Mouse (Mus musculus) CH12.LX (cell line): ENCODE data around the gene Reep1.

Source experiments
- CTCF ChIP-seq, 2 experiments: IDR thresholded peaks in 1 of 2; conservative IDR thresholded peaks in 1 of 2; 2 replicates each; pipeline ENCODE4 v1.5.1; 2011 to 2012; ENCODE audit warnings: low read depth in 2 of 2, low read length in 2 of 2, improper control_type of control experiment in 1 of 2, inconsistent platforms in 1 of 2, mild to moderate bottlenecking in 1 of 2, moderate library complexity in 1 of 2
- HCFC1 ChIP-seq: IDR thresholded peaks from 2 replicates; pipeline ENCODE4 v1.6.1; 2012; ENCODE audit warnings: low read depth, mild to moderate bottlenecking, inconsistent platforms, low read length, improper control_type of control experiment
- POLR2A ChIP-seq: IDR thresholded peaks from 2 replicates; pipeline ENCODE4 v1.6.1; 2011; ENCODE audit warnings: low read depth, mild to moderate bottlenecking, improper control_type of control experiment, low read length
- TCF12 ChIP-seq: IDR thresholded peaks from 2 replicates; pipeline ENCODE4 v1.6.1; 2014; ENCODE audit warnings: low read depth, mild to moderate bottlenecking, inconsistent platforms, low read length, improper control_type of control experiment
- ZC3H11A ChIP-seq: IDR thresholded peaks from 2 replicates; pipeline ENCODE4 v1.6.1; 2012; ENCODE audit warnings: low read depth, mild to moderate bottlenecking, inconsistent platforms, low read length, improper control_type of control experiment
- ZNF384 ChIP-seq: IDR thresholded peaks from 2 replicates; pipeline ENCODE4 v1.6.1; 2012; ENCODE audit warnings: low read depth, low read length, improper control_type of control experiment, inconsistent platforms

DNA sequence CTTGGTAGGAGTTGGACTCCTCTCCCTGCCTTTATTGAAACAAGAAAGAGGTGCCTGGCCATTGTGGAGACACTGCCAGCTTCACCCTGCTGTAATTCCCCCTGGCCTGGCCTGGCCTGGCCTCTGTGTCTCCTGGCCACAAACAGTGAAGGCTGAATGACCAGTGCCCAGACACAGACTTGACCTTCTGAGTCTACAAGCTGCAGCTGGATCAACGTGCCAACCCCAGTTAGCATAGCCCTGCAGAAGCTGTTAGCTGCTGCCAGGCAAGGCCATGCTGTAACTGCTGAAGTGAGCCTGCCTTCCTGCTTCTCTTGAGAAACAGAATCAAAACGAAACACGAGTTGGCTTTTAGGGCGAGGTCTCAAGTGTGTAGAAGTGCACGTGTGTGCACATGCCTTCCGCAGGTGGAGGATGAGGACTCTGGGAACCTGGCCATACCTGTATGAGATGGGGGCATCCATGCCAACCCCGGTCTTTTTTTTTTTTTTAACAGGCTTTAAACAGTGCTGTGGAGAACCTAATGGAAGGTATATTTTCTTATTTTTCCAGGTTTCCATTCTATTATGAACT, 65.4 kb downstream of the Reep1 start:
- TF ChIP-seq CTCF (conservative IDR thresholded peaks at IDR 0.05 in 1 of 2, IDR thresholded peaks at IDR 0.05 in 1 of 2; ENCODE audit: low read depth in 2 of 2, low read length in 2 of 2) = no peak
- TF ChIP-seq POLR2A = no peak
- TF ChIP-seq TCF12 = no peak
- TF ChIP-seq ZNF384 = no peak
- TF ChIP-seq HCFC1 = no peak
- no peak for TF ChIP-seq ZC3H11A
